Mouse (Mus musculus) spleen, adult 2 months (tissue): ENCODE measurements around the gene Il17c. TPM values are rescaled to one million over a fixed set of nuclear protein-coding genes. Genes with fewer than 3 reads are reported as not detected.

Source experiments
- DNase-seq, 2 experiments: peaks; one replicate each; pipeline versions ENCODE4 v3.0.0 to v3.0.0-alpha.2; 2012 to 2021; ENCODE audit warnings: low spot score in 2 of 2, low read depth in 1 of 2
- H3K27ac ChIP-seq: fragments of 200-500 bp; 2 replicates; pipeline ENCODE4 v1.5.1; 2012; ENCODE audit warnings: low read length, inconsistent platforms; ENCODE audit not compliant: insufficient read depth
- H3K27me3 ChIP-seq: fragments of 200-500 bp; 2 replicates; pipeline ENCODE4 v1.6.1; 2012; ENCODE audit warnings: mild to moderate bottlenecking, moderate library complexity, low read length, inconsistent platforms; ENCODE audit not compliant: control insufficient read depth, insufficient read depth
- H3K36me3 ChIP-seq: fragments of 200-500 bp; 2 replicates; pipeline ENCODE4 v1.6.1; 2012; ENCODE audit warnings: mild to moderate bottlenecking, low read length, inconsistent platforms; ENCODE audit not compliant: control insufficient read depth, insufficient read depth
- H3K4me1 ChIP-seq: fragments of 200-500 bp; 2 replicates; pipeline ENCODE4 v1.6.1; 2011; ENCODE audit warnings: inconsistent platforms; ENCODE audit not compliant: control insufficient read depth, insufficient read depth, insufficient read length
- H3K4me3 ChIP-seq: fragments of 200-500 bp; 2 replicates; pipeline ENCODE4 v1.5.1; 2011; ENCODE audit warnings: mild to moderate bottlenecking, inconsistent platforms; ENCODE audit not compliant: insufficient read depth, insufficient read length; ENCODE audit errors: extremely low read depth
- CTCF ChIP-seq: fragments of 200-500 bp; IDR thresholded peaks from 2 replicates; pipeline ENCODE4 v1.5.1; 2011; ENCODE audit warnings: mild to moderate bottlenecking, inconsistent platforms; ENCODE audit not compliant: insufficient read depth, insufficient read length, insufficient replicate concordance; ENCODE audit errors: extremely low read depth
- POLR2A ChIP-seq: fragments of 200-500 bp; IDR thresholded peaks from 2 replicates; pipeline ENCODE4 v1.6.1; 2011; ENCODE audit warnings: low read depth, low read length, inconsistent platforms
- WGBS: fragments of 180-500 bp; shearing (Covaris S2); methylation state at CpG from one replicate; pipeline ENCODE4 v1.1.7; 2018; 5-methylcytosine and 5-hydroxymethylcytosine counted together
- polyA plus RNA-seq: library from polyadenylated mRNA; depleted of rRNA; stranded (reverse); fragments of >200 nt; gene quantifications from 2 replicates; pipeline ENCODE4 v1.2.3, GENCODE M21; 2012; rRNA removed

Il17c gene
- polyA plus RNA-seq, 1 experiment = 0.28 TPM

GRCm38 (mm10) chr8:122463651-122464640 is 42.1 kb downstream of the Il17c start:
- Histone ChIP-seq H3K4me3 (no peak overlapping the region), H3K27ac (peak overlapping the region; percentile 16; the same call in 1 of the 2 replicates), H3K27me3 (no peaks in the 10 kb centered on the region), H3K36me3 (peaks cover 24% of the 10 kb centered on the region), H3K4me1 (peaks cover 23% of the 10 kb centered on the region)
- 24% methylated on average over 12 of the region's 12 CpGs for WGBS
- DNase-seq = no peak
- TF ChIP-seq POLR2A (no peak), CTCF (no peak)

GRCm38 (mm10) chr8:122464985-122465384 is 43.2 kb downstream of the Il17c start:
- DNase-seq = no peak
- H3K27ac ChIP-seq = no peak overlapping the region
- WGBS = 63% methylated on average over 7 of the region's 7 CpGs
- H3K4me1 ChIP-seq = peaks cover 22% of the 10 kb centered on the region
- H3K36me3 ChIP-seq = peaks cover 24% of the 10 kb centered on the region
- H3K4me3 ChIP-seq = no peak overlapping the region
- H3K27me3 ChIP-seq = no peaks in the 10 kb centered on the region
- TF ChIP-seq CTCF (no peak), POLR2A (no peak)

- no peak for DNase-seq
- TF ChIP-seq POLR2A (no peak), CTCF (no peak)
- H3K4me3 ChIP-seq = no peak overlapping the region
- H3K36me3 ChIP-seq = peaks cover 25% of the 10 kb centered on the region
- H3K27ac ChIP-seq = no peak overlapping the region
- no peaks in the 10 kb centered on the region for H3K27me3 ChIP-seq
- WGBS = 63% methylated on average over 13 of the region's 13 CpGs
- H3K4me1 ChIP-seq = peaks cover 16% of the 10 kb centered on the region; the same call in 1 of the 2 replicates
These were observed 46.0 kb downstream of the Il17c start for GRCm38 (mm10) chr8:122467816-122468215.

GRCm38 (mm10) chr8:122469407-122469806 is 47.6 kb downstream of the Il17c start:
- TF ChIP-seq CTCF = no peak
- no peak for TF ChIP-seq POLR2A
- DNase-seq = no peak
- peaks cover 25% of the 10 kb centered on the region for H3K36me3 ChIP-seq
- H3K27ac ChIP-seq = peak overlapping the region; percentile 13; the same call in 1 of the 2 replicates
- no peaks in the 10 kb centered on the region for H3K27me3 ChIP-seq
- peaks cover 15% of the 10 kb centered on the region; the same call in 1 of the 2 replicates for H3K4me1 ChIP-seq
- 78% methylated on average over 6 of the region's 6 CpGs for WGBS
- H3K4me3 ChIP-seq = no peak overlapping the region

GRCm38 (mm10) chr8:122469965-122470364 is 48.1 kb downstream of the Il17c start:
- no peak for DNase-seq
- Histone ChIP-seq H3K27ac (peak overlapping the region; percentile 27), H3K36me3 (peaks cover 25% of the 10 kb centered on the region), H3K4me3 (peak overlapping the region; percentile 22; the same call in 1 of the 2 replicates), H3K27me3 (no peaks in the 10 kb centered on the region), H3K4me1 (peaks cover 18% of the 10 kb centered on the region; the same call in 1 of the 2 replicates)
- TF ChIP-seq CTCF = no peak
- 49% methylated on average over 10 of the region's 10 CpGs for WGBS

- Histone ChIP-seq H3K36me3 (peaks cover 24% of the 10 kb centered on the region), H3K27me3 (no peaks in the 10 kb centered on the region), H3K27ac (peak overlapping the region; percentile 27), H3K4me3 (no peak overlapping the region), H3K4me1 (peaks cover 20% of the 10 kb centered on the region; the same call in 1 of the 2 replicates)
- TF ChIP-seq POLR2A (no peak), CTCF (no peak)
- DNase-seq = no peak
- WGBS = 28% methylated on average over 5 of the region's 5 CpGs
These were observed 48.9 kb downstream of the Il17c start for GRCm38 (mm10) chr8:122470691-122471090.

Other genes with a start within 250 kb of the Il17c start
- gene Zfpm1, start 139.9 kb upstream of the Il17c start, polyA plus RNA-seq = 73.3 and 113 TPM in 2 replicates
- 0.12 TPM in 1 of 2 replicates, not detected in the other for gene Trhr2, start 61.3 kb upstream of the Il17c start, polyA plus RNA-seq
- gene Zc3h18, start 45.4 kb upstream of the Il17c start, polyA plus RNA-seq = 29.1 and 30.2 TPM in 2 replicates
- 751 and 823 TPM in 2 replicates for gene Cyba, start 10.9 kb downstream of the Il17c start, polyA plus RNA-seq
- 17.0 and 20.5 TPM in 2 replicates for gene Mvd, start 21.4 kb downstream of the Il17c start, polyA plus RNA-seq
- gene Snai3, start 38.7 kb downstream of the Il17c start, polyA plus RNA-seq = 3.9 and 6.0 TPM in 2 replicates
- 79.6 and 115 TPM in 2 replicates for gene Rnf166, start 54.0 kb downstream of the Il17c start, polyA plus RNA-seq
- 40.8 and 50.3 TPM in 2 replicates for gene Ctu2, start 54.1 kb downstream of the Il17c start, polyA plus RNA-seq
- gene Piezo1, start 129.3 kb downstream of the Il17c start, polyA plus RNA-seq = 96.7 and 117 TPM in 2 replicates
- 50.4 and 118 TPM in 2 replicates for gene Cdt1, start 146.0 kb downstream of the Il17c start, polyA plus RNA-seq
- gene Aprt, start 154.9 kb downstream of the Il17c start, polyA plus RNA-seq = 86.7 and 106 TPM in 2 replicates
- gene Galns, start 189.4 kb downstream of the Il17c start, polyA plus RNA-seq = 13.1 and 16.4 TPM in 2 replicates
- gene Trappc2l, start 189.6 kb downstream of the Il17c start, polyA plus RNA-seq = 101 and 133 TPM in 2 replicates
- 0.13 TPM in 1 of 2 replicates, not detected in the other for gene Pabpn1l, start 200.7 kb downstream of the Il17c start, polyA plus RNA-seq